Mouse (Mus musculus): ENCODE measurements around the gene Foxi1. TPM values are rescaled to one million over a fixed set of nuclear protein-coding genes. Genes with fewer than 3 reads are reported as not detected.
A peak's percentile ranks its signal among the peaks of the same experiment; 100 is the strongest.
"Not testable (repeated sequence)": the region's sequence is repeated elsewhere in the genome, so short reads cannot be mapped to it uniquely, and the experiment has no call there.

Foxi1 gene
- polyA plus RNA-seq, 1 experiment = 0.57 TPM

DNA sequence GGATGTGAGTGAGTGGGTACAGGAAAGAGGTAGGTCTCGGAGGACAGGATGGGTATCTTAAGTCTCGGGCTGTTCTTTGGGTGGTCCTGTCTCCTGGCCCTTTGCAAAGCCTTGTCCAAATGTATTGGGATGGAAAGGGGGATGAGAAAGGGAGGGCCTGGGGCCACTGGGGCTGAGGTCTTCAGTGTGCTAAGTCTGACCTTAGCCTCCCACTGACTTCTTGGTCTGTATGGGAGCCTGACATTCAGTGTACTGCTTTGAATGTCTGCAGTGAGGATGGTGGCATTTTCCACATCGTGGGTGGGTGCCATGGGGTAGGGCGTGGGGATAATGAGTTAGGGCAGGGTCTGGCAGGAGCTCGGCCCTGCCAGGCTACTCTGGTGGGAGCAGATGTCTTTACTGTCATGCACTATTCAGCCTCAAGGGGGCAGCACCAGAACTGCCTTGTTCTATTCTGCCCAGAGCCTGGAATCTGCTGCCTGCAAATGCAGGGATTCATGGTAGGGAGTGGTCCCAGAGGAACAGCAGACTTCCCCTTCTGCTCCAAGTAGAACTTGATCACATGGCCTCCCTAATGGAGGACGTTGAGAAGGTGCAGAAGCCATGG lies 21.0 kb upstream of the Foxi1 start:
- DNase-seq = peak; percentile 53
- Histone ChIP-seq H3K4me1 (replicated peaks; ENCODE audit: control insufficient read depth, insufficient read depth, low read length) (no peaks in the 10 kb centered on the region), H3K36me3 (ENCODE audit: control insufficient read depth, insufficient read depth, low read length) (peaks cover 42% of the 10 kb centered on the region), H3K27ac (ENCODE audit: control insufficient read depth, insufficient read depth, low read length) (no peak overlapping the region), H3K27me3 (ENCODE audit: control insufficient read depth, insufficient read depth, low read length) (no peaks in the 10 kb centered on the region), H3K4me3 (ENCODE audit: control insufficient read depth, insufficient read depth, low read length) (no peak overlapping the region)
- TF ChIP-seq POLR2A (IDR thresholded peaks at IDR 0.05; ENCODE audit: control insufficient read depth, extremely low read depth, insufficient read depth, low read length, poor library complexity) = no peak
- peak; percentile 70; the same call in 1 of the 2 replicates for TF ChIP-seq CTCF (IDR thresholded peaks at IDR 0.05; ENCODE audit: borderline replicate concordance, control insufficient read depth, extremely low read depth, insufficient read depth, low read length, poor library complexity)
- 65% methylated on average over 6 of the region's 6 CpGs for WGBS

DNA sequence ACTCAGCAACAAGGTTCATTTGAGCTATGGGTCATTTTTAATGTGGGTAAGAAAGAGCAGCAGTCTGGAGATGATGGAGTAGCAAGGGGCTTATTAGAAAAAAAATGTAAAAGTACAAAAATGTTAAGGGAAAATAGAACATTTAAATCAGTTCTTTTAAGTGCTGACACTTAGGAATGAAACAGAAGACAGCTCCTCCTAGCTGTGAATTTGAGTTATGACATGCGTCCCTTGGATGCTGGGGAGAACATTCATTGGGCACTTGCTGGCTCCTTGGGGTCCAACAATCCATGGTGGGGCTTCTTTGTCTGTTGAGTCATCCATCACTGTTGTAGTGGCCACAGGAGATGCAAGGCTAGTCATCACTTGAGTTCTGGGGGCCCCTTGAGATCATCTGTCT lies 19.3 kb upstream of the Foxi1 start:
- no peak for TF ChIP-seq POLR2A (IDR thresholded peaks at IDR 0.05; ENCODE audit: control insufficient read depth, extremely low read depth, insufficient read depth, low read length, poor library complexity)
- TF ChIP-seq CTCF (IDR thresholded peaks at IDR 0.05; ENCODE audit: borderline replicate concordance, control insufficient read depth, extremely low read depth, insufficient read depth, low read length, poor library complexity) = no peak
- WGBS = 94% methylated on average over 1 of the region's 1 CpGs
- Histone ChIP-seq H3K27me3 (ENCODE audit: control insufficient read depth, insufficient read depth, low read length) (no peaks in the 10 kb centered on the region), H3K27ac (ENCODE audit: control insufficient read depth, insufficient read depth, low read length) (no peak overlapping the region), H3K4me1 (replicated peaks; ENCODE audit: control insufficient read depth, insufficient read depth, low read length) (no peaks in the 10 kb centered on the region), H3K4me3 (ENCODE audit: control insufficient read depth, insufficient read depth, low read length) (no peak overlapping the region), H3K36me3 (ENCODE audit: control insufficient read depth, insufficient read depth, low read length) (peaks cover 42% of the 10 kb centered on the region)
- DNase-seq = no peak

DNA sequence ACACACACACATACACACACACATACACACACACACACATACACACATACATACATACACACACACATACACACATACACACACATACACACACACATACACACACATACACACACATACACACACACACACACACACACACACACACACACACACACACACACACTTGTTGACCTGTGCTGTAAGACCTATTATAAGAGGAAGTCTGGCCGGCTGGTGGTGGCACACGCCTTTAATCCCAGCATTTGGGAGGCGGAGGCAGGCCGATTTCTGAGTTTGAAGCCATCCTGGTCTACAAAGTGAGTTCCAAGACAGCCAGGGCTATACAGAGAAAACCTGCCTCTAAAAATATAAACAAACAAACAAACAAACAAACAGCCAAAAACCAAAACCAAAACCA lies 12.7 kb upstream of the Foxi1 start:
- H3K27me3 ChIP-seq (ENCODE audit: control insufficient read depth, insufficient read depth, low read length); H3K27ac ChIP-seq (ENCODE audit: control insufficient read depth, insufficient read depth, low read length); H3K36me3 ChIP-seq (ENCODE audit: control insufficient read depth, insufficient read depth, low read length); DNase-seq; H3K4me1 ChIP-seq (replicated peaks; ENCODE audit: control insufficient read depth, insufficient read depth, low read length); H3K4me3 ChIP-seq (ENCODE audit: control insufficient read depth, insufficient read depth, low read length): not testable (repeated sequence)
- 87% methylated on average over 4 of the region's 4 CpGs for WGBS

DNA sequence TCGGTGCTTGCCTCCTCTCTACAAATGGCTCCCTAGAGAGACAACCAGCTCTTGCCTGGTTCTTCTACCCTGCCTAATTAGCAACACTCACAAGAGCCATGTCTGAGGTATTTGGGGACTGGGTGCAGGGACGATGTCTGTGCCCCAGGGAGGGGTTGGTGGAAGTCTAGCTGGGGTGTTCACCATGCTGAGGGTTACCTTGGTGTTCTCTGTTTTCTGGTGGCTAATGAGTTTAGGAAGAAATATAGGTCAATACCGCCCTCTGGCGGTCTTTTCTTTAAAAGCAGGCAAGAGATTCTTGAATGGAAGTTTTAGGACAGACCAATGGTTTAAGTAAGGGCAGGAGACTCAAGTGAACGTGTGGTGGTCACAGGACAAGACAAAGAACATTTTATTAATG lies 5.0 kb upstream of the Foxi1 start:
- TF ChIP-seq CTCF (IDR thresholded peaks at IDR 0.05; ENCODE audit: borderline replicate concordance, control insufficient read depth, extremely low read depth, insufficient read depth, low read length, poor library complexity) = no peak
- no peak for TF ChIP-seq POLR2A (IDR thresholded peaks at IDR 0.05; ENCODE audit: control insufficient read depth, extremely low read depth, insufficient read depth, low read length, poor library complexity)
- H3K4me1 ChIP-seq (replicated peaks; ENCODE audit: control insufficient read depth, insufficient read depth, low read length) = no peaks in the 10 kb centered on the region
- H3K27me3 ChIP-seq (ENCODE audit: control insufficient read depth, insufficient read depth, low read length) = no peaks in the 10 kb centered on the region
- H3K4me3 ChIP-seq (ENCODE audit: control insufficient read depth, insufficient read depth, low read length) = no peak overlapping the region
- WGBS = 20% methylated on average over 5 of the region's 5 CpGs
- DNase-seq = peak; percentile 62
- no peaks in the 10 kb centered on the region for H3K36me3 ChIP-seq (ENCODE audit: control insufficient read depth, insufficient read depth, low read length)
- no peak overlapping the region for H3K27ac ChIP-seq (ENCODE audit: control insufficient read depth, insufficient read depth, low read length)

DNA sequence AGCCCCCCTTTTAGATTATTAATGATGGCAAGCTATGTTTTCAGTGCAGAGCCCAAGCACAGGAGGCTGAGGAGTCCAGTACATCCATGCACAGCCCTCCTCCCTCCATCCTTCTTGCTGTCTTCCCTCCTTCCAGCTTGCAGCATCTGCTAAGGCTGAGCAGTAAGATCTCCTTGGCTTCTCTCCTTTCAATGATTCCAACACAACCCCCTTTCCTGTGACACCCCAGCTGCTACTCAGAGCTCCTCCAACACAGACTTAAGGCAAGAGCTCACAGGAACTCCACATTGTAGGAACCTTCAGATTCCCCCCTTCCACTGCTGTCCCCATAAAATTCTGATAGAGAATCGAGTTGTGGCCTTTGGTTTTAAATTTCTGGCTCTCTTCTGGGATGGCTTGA lies 5.1 kb downstream of the Foxi1 start:
- H3K27ac ChIP-seq (ENCODE audit: control insufficient read depth, insufficient read depth, low read length) = no peak overlapping the region
- H3K4me1 ChIP-seq (replicated peaks; ENCODE audit: control insufficient read depth, insufficient read depth, low read length) = no peaks in the 10 kb centered on the region
- DNase-seq = no peak
- H3K4me3 ChIP-seq (ENCODE audit: control insufficient read depth, insufficient read depth, low read length) = no peak overlapping the region
- H3K36me3 ChIP-seq (ENCODE audit: control insufficient read depth, insufficient read depth, low read length) = no peaks in the 10 kb centered on the region
- WGBS = 48% methylated on average over 1 of the region's 1 CpGs
- TF ChIP-seq POLR2A (IDR thresholded peaks at IDR 0.05; ENCODE audit: control insufficient read depth, extremely low read depth, insufficient read depth, low read length, poor library complexity) (no peak), CTCF (IDR thresholded peaks at IDR 0.05; ENCODE audit: borderline replicate concordance, control insufficient read depth, extremely low read depth, insufficient read depth, low read length, poor library complexity) (no peak)
- no peaks in the 10 kb centered on the region for H3K27me3 ChIP-seq (ENCODE audit: control insufficient read depth, insufficient read depth, low read length)

DNA sequence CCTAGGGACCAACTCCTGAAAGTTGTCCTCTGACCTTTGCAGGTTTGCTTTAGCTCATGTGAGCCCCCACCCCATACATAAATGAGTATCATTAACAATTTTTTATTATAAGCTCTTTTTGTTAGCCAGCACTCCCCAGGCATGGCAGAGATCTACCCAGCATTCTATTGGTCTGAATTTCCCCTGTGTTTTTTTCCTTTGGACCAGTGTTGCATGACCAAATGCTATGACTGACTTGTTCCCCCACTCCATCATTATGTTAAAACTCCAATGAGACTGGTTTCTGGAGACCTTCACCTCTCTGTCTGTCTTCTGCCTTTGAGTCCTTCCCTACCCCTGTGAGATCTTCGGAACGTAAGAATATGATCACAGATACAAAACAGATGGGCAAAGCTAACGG lies 12.7 kb downstream of the Foxi1 start:
- H3K27ac ChIP-seq (ENCODE audit: control insufficient read depth, insufficient read depth, low read length) = no peak overlapping the region

More for the DNA sequence above, 12.7 kb downstream of the Foxi1 start:
- Histone ChIP-seq H3K4me3 (ENCODE audit: control insufficient read depth, insufficient read depth, low read length) (no peak overlapping the region), H3K4me1 (replicated peaks; ENCODE audit: control insufficient read depth, insufficient read depth, low read length) (no peaks in the 10 kb centered on the region), H3K27me3 (ENCODE audit: control insufficient read depth, insufficient read depth, low read length) (no peaks in the 10 kb centered on the region), H3K36me3 (ENCODE audit: control insufficient read depth, insufficient read depth, low read length) (no peaks in the 10 kb centered on the region)
- no peak for TF ChIP-seq POLR2A (IDR thresholded peaks at IDR 0.05; ENCODE audit: control insufficient read depth, extremely low read depth, insufficient read depth, low read length, poor library complexity)
- TF ChIP-seq CTCF (IDR thresholded peaks at IDR 0.05; ENCODE audit: borderline replicate concordance, control insufficient read depth, extremely low read depth, insufficient read depth, low read length, poor library complexity) = no peak
- no peak for DNase-seq
- WGBS = 94% methylated on average over 3 of the region's 3 CpGs
